Mouse (Mus musculus): Measurements from ENCODE around the gene Wdr20rt. TPM values are rescaled to one million over a fixed set of nuclear protein-coding genes. Genes with fewer than 3 reads are reported as not detected.
"Not testable (repeated sequence)": the region's sequence is repeated elsewhere in the genome, so short reads cannot be mapped to it uniquely, and the experiment has no call there.

Gene Wdr20rt
- not detected for total RNA-seq (2021)
- long read RNA-seq, experiment 1 = 0 reads
- long read RNA-seq, experiment 2 = 0 reads

- no peak for DNase-seq
- intact Hi-C loops (cut with DNase I; ENCODE audit: low total_unique reads) = no loop called here
Observed at GRCm38 (mm10) chr12:65225467-65225945, at the start of gene Wdr20rt. Gene Wdr20rt (plus strand): TSS chr12:65225517.

DNA sequence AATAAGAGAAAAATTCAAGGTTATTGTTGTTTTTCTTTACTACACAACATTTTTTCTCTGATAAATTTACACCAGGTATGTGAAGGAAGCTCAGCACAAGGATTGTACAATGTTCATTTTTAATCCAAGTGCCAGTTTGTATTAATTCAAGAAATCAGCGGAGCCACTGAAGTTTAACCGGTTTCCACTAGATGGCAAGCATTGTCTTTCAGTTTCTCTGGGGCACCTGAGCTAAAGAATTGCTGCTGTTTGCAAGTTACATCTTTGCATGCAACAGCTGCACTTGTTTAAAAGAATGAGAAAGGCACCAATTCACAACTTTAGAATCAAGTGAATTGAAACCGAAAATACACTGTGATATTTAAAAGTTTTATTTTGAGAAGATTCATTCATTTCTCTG is 38.0 kb upstream of the Wdr20rt start:
- intact Hi-C loops (cut with DNase I; ENCODE audit: low total_unique reads) = no loop called here
- no peak for DNase-seq

DNA sequence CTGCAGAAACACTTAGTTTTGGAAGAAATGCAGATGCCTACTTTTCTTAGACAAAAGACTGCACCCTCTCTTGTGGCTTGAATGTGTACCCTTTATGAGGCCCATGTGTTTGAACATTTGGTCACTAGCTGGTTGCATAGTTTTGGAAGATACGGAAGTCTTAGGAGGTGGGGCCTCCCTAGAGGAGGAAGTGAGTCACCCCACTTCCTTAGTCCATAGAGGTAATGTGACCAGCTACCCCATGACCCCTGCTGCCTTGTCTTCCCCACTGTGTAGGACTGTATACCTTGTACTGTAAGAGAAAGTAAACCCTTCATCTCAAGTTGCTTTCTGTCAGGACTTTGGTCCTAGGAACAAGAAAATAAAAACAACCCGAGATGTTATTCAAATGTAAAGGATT is 36.1 kb upstream of the Wdr20rt start:
- intact Hi-C loops (cut with DNase I; ENCODE audit: low total_unique reads) = no loop called here
- no peak for DNase-seq

DNA sequence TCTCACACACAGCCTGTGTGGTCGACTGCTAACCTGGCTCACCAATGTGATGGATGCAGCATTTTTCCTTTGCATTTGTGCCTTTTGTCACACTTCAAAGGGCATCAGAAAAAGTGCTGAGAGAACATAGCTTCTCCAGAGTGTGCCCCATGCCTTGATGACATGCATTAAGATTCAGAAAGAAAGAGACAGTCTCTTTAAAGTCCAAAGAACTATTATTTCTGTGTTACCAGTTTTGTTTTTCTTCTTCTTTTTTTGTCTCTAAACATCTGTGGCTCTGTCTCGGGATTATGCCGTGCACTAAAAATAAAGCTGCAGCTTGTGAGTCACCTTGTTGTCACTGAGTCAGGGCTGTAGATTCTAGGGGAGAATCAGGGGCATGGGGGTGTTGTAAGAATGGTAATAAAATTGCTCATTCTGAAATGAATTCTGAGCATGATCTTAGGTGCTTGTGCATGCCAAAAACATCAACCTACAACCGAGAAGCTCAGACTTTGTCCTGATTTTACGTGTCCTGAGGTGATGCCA is 31.2 kb upstream of the Wdr20rt start:
- intact Hi-C loops (cut with DNase I; ENCODE audit: low total_unique reads) = no loop called here
- DNase-seq = no peak

- intact Hi-C loops (cut with DNase I; ENCODE audit: low total_unique reads) = no loop called here
- DNase-seq = no peak
Observed at GRCm38 (mm10) chr12:65201812-65202211, 23.5 kb upstream of the Wdr20rt start.

DNA sequence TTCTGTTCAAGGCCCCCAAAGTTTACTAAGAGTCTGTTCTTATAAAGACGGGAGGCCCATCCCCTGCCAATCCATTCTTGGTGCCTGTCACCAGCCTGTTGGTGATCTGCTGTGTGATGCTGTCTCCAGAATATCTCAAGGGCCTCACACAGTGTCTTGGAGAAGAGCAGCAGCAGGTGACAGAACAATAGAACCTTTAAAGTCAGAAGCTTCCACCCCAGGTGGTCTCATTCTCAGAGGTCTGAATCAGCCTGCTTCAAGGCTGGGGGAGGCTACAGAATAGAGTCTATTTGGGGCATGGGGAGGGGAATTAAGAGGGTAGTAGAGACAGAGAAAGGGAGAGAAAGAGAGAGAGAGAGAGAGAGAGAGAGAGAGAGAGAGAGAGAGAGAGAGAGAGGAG is 18.9 kb upstream of the Wdr20rt start:
- intact Hi-C loops (cut with DNase I; ENCODE audit: low total_unique reads) = no loop called here
- no peak for DNase-seq

- DNase-seq = no peak
- intact Hi-C loops (cut with DNase I; ENCODE audit: low total_unique reads) = no loop called here
Observed at GRCm38 (mm10) chr12:65216404-65216840, 8.9 kb upstream of the Wdr20rt start.

DNA sequence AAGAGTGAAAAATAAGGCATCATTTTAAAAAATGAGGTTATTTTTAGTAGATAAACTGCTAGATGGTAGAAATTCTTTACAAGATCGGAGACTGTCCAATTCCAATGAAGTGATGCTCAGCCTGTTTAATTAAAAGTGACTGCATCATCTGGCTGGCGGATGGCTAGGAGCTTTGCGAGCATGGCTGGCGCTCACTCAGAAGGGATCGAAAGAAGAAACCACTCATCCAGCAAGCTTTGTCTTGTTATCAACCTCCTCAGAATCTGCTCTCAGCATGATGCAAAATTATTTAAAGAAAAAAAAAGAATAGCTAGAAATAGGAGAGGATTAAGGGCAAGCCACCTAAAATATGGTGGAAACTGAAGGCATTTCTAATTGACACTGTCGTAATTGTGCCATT is 3.3 kb downstream of the Wdr20rt start:
- intact Hi-C loops (cut with DNase I; ENCODE audit: low total_unique reads) = no loop called here
- no peak for DNase-seq

GRCm38 (mm10) chr12:65229041-65229440 is 3.7 kb downstream of the Wdr20rt start:
- DNase-seq = no peak
- intact Hi-C loops (cut with DNase I; ENCODE audit: low total_unique reads) = no loop called here

DNA sequence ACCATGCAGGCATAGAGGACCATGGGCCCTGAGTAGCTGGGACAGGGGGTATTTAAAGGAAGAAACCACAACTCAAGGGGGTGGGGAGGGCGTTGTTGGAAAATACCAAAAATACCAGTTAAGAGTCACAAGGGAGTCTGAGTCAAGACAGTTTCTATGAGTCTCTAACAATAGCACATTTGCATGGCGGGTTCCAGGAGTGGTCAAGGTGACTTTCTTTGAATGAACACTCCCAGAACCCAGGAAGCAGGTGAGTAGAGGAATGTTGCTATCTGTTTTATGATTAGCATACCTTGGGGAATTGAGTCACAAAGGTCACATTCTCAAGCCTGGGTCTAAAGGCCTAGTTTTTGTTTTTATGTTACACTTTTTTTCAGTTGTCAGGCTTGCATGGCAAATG is 7.5 kb downstream of the Wdr20rt start:
- DNase-seq = not testable (repeated sequence)

GRCm38 (mm10) chr12:65250116-65250738 is 24.9 kb downstream of the Wdr20rt start:
- intact Hi-C loops (cut with DNase I; ENCODE audit: low total_unique reads) = no loop called here
- no peak for DNase-seq

More for the DNA sequence above, 7.5 kb downstream of the Wdr20rt start:
- intact Hi-C loops (cut with DNase I; ENCODE audit: low total_unique reads) = not testable (repeated sequence)

GRCm38 (mm10) chr12:65256887-65257286 is 31.6 kb downstream of the Wdr20rt start:
- DNase-seq = no peak
- intact Hi-C loops (cut with DNase I; ENCODE audit: low total_unique reads) = no loop called here

DNA sequence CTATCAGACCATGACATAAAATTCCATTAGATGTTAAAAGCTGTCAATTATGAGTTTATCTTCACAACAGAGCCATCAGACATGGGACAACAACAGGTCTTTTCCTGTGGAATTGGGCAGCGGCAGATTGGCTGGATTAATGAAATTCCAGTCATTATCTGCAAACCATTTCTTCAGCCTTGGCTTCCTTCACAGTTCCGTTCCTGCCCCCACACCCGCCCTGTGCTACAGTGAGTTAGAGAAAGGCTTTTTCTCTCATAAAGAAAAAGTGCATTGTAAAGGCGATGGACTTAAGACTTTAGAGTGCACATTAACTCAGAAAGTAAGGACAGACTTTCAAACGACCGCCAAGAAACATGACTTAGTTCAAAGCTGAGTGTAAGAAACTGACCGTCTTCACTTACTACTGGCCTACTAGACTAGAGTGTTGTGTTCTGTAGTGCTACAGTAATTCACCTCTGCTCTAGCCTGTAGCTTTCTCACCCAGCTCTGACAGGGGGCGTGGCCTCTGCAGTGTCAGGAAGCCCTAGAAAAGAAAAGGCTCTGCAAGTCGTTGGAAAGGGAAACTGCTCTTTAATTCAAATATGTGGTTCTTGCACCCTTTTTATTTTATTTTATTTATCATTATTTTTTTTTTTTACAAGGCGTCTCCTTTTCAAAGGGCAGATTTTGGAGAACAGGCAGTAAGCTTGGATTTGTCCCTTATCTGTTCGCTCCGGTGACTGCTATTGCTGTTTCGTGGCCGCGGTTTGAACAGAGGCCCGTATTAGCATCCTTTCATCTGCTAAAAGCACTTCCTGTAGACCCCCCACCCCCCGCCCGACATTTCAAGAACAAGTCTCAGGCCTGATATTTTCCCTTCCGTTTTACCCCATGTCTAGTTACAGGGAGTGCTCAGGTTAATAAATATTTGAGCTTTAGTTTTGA is 33.2 kb downstream of the Wdr20rt start:
- DNase-seq = no peak
- intact Hi-C loops (cut with DNase I; ENCODE audit: low total_unique reads) = no loop called here

- intact Hi-C loops (cut with DNase I; ENCODE audit: low total_unique reads) = no loop called here
- no peak for DNase-seq
Observed at GRCm38 (mm10) chr12:65259139-65260111, 34.1 kb downstream of the Wdr20rt start.

GRCm38 (mm10) chr12:65268311-65268984 is 43.1 kb downstream of the Wdr20rt start:
- intact Hi-C loops (cut with DNase I; ENCODE audit: low total_unique reads) = no loop called here
- DNase-seq = no peak

DNA sequence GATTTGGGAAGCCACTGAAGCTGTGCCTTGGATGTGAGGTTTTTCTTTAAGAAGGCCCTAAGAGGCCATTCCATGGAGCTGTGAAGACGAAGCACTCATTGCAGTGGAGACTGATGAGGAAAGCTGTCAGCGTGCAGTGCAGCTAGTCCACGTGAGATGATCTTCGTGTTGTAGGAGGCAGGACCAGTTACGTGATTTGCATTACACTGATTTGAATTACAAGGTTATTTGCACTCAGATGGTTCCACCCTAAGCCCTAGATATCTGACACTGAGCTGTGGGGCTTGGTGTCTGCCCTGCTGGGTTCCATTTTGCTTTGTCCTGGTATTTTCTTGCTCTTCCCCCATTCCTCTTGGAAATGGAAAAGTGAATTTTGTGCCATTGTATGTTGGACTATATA is 44.1 kb downstream of the Wdr20rt start:
- DNase-seq = no peak
- intact Hi-C loops (cut with DNase I; ENCODE audit: low total_unique reads) = no loop called here

DNA sequence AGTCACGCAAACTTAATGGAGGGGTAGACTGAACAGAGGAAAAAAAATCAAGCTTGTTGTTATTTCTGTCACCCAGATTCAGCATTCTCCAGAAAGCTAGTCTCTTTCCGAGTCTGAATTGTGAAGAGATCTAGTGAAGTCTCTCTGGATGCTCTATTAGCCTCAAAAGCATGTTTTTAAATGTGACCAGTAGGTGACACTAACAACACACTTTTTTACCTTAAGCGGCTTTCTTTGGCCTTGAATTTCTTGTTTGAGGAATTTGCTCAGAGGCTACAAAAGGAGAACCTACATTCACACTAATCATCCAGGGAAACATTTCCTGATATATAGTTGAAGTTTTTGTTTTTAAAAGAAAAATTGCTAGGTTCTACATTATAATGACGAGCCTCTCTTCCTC is 48.5 kb downstream of the Wdr20rt start:
- intact Hi-C loops (cut with DNase I; ENCODE audit: low total_unique reads) = no loop called here
- no peak for DNase-seq

All from gastrocnemius, postnatal 14 days (tissue).